8 mouse cellular contexts compared by ENCODE assay signal in genomic region chr1:55026444-55027252, GRCm38 (mm10). TPM values are rescaled to one million over a fixed set of nuclear protein-coding genes. Genes with fewer than 3 reads are reported as not detected.
DNase-seq lines count a peak whose midpoint lies in the region; ATAC-seq and TF ChIP-seq lines count a peak whose summit lies in the region.

No protein-coding gene starts in this region.

- no peak for TF ChIP-seq POLR2A in cerebellum, adult 2 months (IDR thresholded peaks at IDR 0.05; ENCODE audit: borderline replicate concordance, insufficient read depth, low read length)
- TF ChIP-seq POLR2A in small intestine, adult 2 months (IDR thresholded peaks at IDR 0.05; ENCODE audit: low read depth, low read length) = no peak

- no peaks in the 10 kb centered on the region for H3K9me3 ChIP-seq in liver, embryonic 13.5 days (replicated peaks)

- no peaks in the 10 kb centered on the region for H3K27me3 ChIP-seq in cerebellum, adult 2 months (ENCODE audit: control insufficient read depth, insufficient read depth, low read length)
- H3K27me3 ChIP-seq in liver, embryonic 13.5 days = no peaks in the 10 kb centered on the region
- no peaks in the 10 kb centered on the region for H3K27me3 ChIP-seq in small intestine, adult 2 months (ENCODE audit: control insufficient read depth, insufficient read depth, low read length)

- no peaks in the 10 kb centered on the region for H3K4me1 ChIP-seq in cerebellum, adult 2 months (ENCODE audit: control insufficient read depth, insufficient read depth, low read length)
- peaks cover 77% of the 10 kb centered on the region for H3K4me1 ChIP-seq in liver, embryonic 13.5 days (replicated peaks)
- peaks cover 7% of the 10 kb centered on the region; the same call in 1 of the 2 replicates for H3K4me1 ChIP-seq in small intestine, adult 2 months (ENCODE audit: control insufficient read depth, insufficient read depth, insufficient read length, low read length)

- no peaks in the 10 kb centered on the region; the same call in 1 of the 2 replicates for H3K36me3 ChIP-seq in liver, embryonic 13.5 days
- 0 out of 2 replicates have a peak, but pooled peaks cover 2% of the 10 kb centered on the region for H3K36me3 ChIP-seq in small intestine, adult 2 months (ENCODE audit: control insufficient read depth, insufficient read depth, low read length)

- WGBS in cerebellum, adult 2 months = under 1% methylated on average over 55 of the region's 55 CpGs
- under 1% methylated on average over 55 of the region's 55 CpGs for WGBS in liver, embryonic 13.5 days (ENCODE audit: insufficient replicate concordance)
- WGBS in small intestine, adult 2 months = 1% methylated on average over 55 of the region's 55 CpGs

- H3K4me2 ChIP-seq in liver, embryonic 13.5 days = peak overlapping the region; percentile 83

- peak overlapping the region; percentile 98 for H3K9ac ChIP-seq in liver, embryonic 13.5 days

- no peak for DNase-seq in cerebellum, adult 2 months
- no peak for DNase-seq in cerebellum, adult 9-11 months
- peak; percentile 55 to 61 for DNase-seq in right cerebral cortex, postnatal 10 days (ENCODE audit: low spot score in 2 of 2)
- DNase-seq in right cerebral cortex, postnatal 4 days = no peak
- peak; percentile 36 for DNase-seq in forelimb bud, embryonic 11.5 days (ENCODE audit: low read depth, low spot score)
- peak; percentile 51 for DNase-seq in liver, embryonic 13.5 days
- no peak for DNase-seq in spleen, adult 18-20 months

- no peak for TF ChIP-seq CTCF in cerebellum, adult 2 months (IDR thresholded peaks at IDR 0.05; ENCODE audit: borderline replicate concordance, insufficient read depth, low read depth, low read length)
- TF ChIP-seq CTCF in small intestine, adult 2 months (IDR thresholded peaks at IDR 0.05; ENCODE audit: extremely low read depth, insufficient read length, insufficient replicate concordance, low read depth, low read length) = no peak

- ATAC-seq in liver, embryonic 13.5 days (ENCODE audit: low read depth) = peak; percentile 53

- peak overlapping the region; percentile 68 for H3K4me3 ChIP-seq in cerebellum, adult 2 months (replicated peaks; ENCODE audit: insufficient read depth, low read depth, low read length)
- peak overlapping the region; percentile 87 for H3K4me3 ChIP-seq in liver, embryonic 13.5 days (replicated peaks)
- peak overlapping the region; percentile 94 for H3K4me3 ChIP-seq in small intestine, adult 2 months (ENCODE audit: low read depth, low read length)

- peak overlapping the region; percentile 70 for H3K27ac ChIP-seq in cerebellum, adult 2 months (ENCODE audit: insufficient read depth, low read length)
- peak overlapping the region; percentile 95 for H3K27ac ChIP-seq in liver, embryonic 13.5 days
- H3K27ac ChIP-seq in small intestine, adult 2 months (ENCODE audit: insufficient read depth, low read depth, low read length) = peak overlapping the region; percentile 93

RNA-seq across cellular contexts. Expression of gene Sf3b1, which starts 0.6 kb away (rescaled TPM):
- 161 and 168 TPM in 2 replicates for polyA plus RNA-seq in cerebellum, adult 2 months (2012; rRNA removed)
- 171 and 213 TPM in 2 replicates for polyA plus RNA-seq in liver, embryonic 13.5 days (2015; fragmentation: Nextera tagmentation; extraction: Ambion mirVana)
- 5.5 and 13.2 TPM in 2 replicates for polyA plus RNA-seq in small intestine, adult 2 months (2012; rRNA removed)

RNA-seq across cellular contexts. Expression of gene Coq10b, which starts 25.9 kb away (rescaled TPM):
- polyA plus RNA-seq in cerebellum, adult 2 months (2012; rRNA removed) = 27.5 and 30.8 TPM in 2 replicates
- 17.6 and 20.6 TPM in 2 replicates for polyA plus RNA-seq in liver, embryonic 13.5 days (2015; fragmentation: Nextera tagmentation; extraction: Ambion mirVana)
- 2.7 and 6.6 TPM in 2 replicates for polyA plus RNA-seq in small intestine, adult 2 months (2012; rRNA removed)

Comparison
In these comparisons a context has a peak if more than half of its experiments do, and no peak if none do; other contexts are left out.
1. DNase-seq: peak in right cerebral cortex, postnatal 10 days (2 of 2), forelimb bud, embryonic 11.5 days (single experiment) and liver, embryonic 13.5 days (single experiment); none in cerebellum, adult 2 months (0 of 2), cerebellum, adult 9-11 months (single experiment), right cerebral cortex, postnatal 4 days (single experiment) and spleen, adult 18-20 months (0 of 2).
2. RNA of gene Sf3b1, which starts 0.6 kb away (polyA plus RNA-seq): 171 to 213 TPM in liver, embryonic 13.5 days and 161 to 168 TPM in cerebellum, adult 2 months; 5.5 to 13.2 TPM in small intestine, adult 2 months; every median in the first group is over 10 times any median in the second.
3. Peak in every context shown above with its lines, with median percentiles within 50 percentile points of each other: H3K27ac ChIP-seq and H3K4me3 ChIP-seq.